Mouse (Mus musculus) cerebellum, postnatal 10 days (tissue): ENCODE results near the gene Arsg.
A peak's percentile ranks its signal among the peaks of the same experiment; 100 is the strongest.

ENCODE experiments used
- DNase-seq, 2 experiments: peaks; one replicate each; pipeline ENCODE4 v3.0.0; 2021; ENCODE audit warnings: mixed read lengths in 2 of 2

Gene Arsg

DNA sequence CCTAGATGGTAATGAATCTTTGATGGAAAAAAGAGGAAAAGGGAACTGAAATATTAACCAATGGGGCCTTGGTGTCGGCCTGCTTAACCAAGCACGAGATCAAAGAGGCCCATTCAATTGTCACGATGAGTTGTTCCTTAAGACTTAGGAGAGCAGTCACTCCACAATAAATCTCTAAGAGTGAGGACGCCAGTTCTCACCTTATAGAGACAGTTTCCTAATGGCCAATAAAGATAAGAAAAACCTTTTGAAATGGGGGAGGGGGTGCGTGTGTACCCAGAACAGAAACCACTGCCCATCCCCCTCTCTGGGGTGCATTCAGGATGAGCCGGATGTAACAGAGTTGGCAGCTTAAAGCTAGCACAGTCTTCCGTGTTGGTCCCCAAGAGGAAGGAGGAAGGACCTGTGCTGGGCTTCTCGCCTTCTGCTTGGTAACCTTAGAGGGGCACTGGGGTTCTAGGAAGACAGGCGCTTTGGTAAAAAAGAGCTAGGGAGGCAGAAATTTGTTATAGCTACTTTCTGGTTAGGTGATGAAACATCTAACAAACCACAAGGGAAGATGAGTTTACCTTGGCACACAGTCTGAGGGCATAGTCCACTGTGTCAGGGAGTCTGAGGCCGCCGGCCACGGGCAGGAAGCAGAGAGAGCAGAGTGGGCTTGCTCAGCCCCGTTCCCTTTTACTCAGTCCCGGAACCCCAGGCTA is 22.7 kb downstream of the Arsg start:
- DNase-seq, result no peak

DNA sequence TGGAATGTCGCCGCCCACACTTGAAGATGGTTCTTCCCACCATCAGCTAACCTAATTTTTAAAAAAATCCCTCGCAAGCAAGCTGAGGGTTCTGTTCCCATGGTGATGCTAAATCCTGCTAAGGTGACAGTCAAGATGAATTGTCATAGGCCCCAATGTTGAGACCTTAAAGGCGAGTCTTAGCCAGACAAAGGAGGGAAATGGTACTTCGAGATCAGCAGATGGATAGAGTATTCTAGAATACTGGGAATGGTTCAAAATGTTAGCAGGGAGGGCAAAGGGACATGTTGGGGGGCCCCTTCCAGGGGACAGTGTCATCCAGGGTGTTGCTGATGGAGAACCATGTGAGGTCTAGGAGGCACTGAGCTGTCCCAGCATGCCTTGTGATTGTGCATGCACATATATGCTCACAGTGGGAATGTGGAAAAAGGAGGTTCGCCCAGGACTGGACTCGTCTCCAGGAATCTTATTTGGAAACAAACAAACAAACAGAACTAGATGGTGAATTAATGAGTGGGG is 23.4 kb downstream of the Arsg start:
- no peak for DNase-seq

DNA sequence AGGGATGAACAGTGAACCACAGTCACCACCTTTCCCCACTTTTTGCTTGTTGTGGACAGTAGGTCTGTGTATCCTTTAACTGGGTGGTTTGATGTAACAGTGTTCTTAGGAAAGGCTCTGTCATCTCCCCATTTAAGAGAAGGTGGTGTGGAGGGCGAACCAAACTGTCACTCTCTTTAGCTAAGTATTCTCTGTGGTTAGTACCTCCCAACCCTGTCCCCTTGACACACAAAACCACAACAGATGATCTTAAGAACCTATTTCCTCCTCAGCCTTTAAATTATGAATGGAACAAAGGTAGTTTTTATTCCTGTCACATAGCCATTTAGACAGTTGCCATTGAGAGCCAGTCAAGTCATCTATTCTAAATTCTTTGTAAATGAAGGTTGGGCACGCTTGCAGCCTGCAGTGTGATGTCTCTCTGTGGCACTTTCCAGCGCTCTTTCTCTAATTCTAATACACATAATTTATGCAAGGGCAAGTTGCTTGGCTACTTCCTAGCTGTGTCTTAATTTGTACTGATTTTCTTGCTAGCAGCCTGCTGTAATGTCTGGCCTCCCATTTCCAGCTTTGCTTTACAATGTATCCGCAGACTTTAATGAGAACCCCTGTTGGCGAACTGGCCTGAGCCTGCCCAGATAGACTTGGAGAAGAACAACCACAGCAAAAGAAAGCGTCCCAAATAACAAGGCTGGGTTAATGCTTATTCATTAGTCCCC is 24.0 kb downstream of the Arsg start:
- DNase-seq, result no peak

DNA sequence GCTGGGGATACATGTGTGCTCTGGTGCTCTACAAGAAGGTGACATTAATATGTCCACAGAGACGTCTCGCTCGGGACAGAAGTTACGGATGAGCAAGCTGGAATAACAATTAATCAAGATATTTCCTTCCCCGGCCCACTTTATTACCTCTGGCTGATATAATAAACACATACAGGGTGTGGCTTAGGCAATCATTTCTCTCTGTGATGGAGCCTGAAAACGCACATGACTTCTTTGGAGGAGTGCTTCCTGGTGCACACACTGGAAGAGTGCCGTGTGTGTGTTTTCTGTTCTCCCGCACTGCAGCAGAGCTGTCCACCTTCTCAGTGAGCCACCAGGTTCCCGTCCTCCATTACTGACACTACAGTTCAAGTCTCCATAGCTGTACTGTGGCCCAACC is 24.8 kb downstream of the Arsg start:
- no peak for DNase-seq

DNA sequence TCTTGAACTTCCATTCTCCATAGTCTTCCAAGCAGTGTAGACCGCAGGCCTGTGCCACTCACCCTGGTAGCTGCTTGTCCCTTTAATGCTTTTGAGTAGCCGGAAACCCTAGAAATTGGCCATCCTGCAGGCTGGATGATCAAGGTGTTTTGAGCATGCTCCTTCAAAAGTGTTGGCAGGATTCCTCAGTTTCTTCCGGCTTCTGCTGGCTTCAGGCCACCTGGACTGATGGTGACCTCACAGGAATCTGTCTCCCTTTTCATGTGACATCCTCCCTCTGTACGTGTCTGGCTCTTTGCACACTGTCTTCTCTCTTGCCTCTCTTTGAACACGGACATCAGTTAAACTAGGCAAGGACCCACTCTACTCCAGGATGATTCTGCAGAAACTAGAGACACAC is 27.0 kb downstream of the Arsg start:
- peak; percentile 75 to 79 for DNase-seq

DNA sequence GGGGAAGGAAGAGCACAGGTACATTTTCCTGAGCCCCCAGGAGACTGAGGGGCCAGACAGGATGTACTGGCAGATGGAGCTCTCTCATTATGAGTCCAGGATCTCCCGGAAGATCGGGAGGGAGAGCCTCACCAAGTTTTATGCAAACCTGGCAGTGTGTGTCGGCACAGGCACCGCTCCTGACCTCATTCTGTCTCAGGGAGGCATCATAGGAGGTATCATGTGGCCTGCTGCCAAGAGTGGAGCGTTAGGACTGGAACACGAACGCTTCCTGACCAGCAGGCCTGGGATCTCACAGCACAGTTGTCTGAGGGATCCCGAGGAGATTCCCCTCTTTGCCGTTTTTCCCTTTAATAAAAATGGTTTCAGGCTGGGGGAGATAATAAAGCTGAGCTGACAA is 31.8 kb downstream of the Arsg start:
- peak; percentile 89 for DNase-seq

DNA sequence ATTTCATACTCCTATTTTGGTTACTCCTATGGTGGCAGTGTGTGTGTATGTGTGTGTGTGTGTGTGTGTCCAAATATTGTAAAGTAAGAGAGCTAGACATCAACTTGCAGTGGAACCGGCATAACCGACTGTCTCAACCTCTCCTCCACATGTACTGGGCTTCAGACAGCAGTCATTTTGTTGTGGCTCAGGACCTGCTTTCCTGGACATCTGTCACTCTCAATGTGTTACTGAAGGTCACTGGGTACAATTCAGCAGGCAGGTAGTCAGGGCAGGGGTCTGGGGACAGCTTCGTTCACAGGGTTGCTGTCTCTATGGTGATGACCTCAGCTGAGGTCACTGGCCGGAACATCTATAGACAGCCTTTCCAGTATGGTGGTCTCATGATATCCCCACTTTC is 32.6 kb downstream of the Arsg start:
- DNase-seq, result no peak

DNA sequence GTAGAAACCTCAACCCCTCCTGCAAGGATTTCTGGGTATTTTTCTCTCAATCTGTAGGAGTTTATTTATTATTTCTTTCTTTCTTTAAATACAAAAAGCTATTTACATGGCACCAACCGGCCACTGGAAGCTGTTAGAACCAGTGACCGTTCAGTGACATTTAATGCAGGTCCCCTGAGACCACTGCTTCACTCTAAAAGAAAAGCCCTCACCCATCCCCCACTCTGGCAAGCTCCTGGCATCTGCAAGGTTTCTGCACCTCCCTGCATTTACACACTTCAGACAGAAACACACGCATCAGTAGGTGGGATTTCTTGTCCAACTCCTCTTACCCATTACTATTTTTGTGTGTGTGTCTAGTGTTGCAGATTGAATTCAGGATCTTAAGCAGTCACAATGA is 33.9 kb downstream of the Arsg start:
- DNase-seq, result peak; percentile 43 to 53

DNA sequence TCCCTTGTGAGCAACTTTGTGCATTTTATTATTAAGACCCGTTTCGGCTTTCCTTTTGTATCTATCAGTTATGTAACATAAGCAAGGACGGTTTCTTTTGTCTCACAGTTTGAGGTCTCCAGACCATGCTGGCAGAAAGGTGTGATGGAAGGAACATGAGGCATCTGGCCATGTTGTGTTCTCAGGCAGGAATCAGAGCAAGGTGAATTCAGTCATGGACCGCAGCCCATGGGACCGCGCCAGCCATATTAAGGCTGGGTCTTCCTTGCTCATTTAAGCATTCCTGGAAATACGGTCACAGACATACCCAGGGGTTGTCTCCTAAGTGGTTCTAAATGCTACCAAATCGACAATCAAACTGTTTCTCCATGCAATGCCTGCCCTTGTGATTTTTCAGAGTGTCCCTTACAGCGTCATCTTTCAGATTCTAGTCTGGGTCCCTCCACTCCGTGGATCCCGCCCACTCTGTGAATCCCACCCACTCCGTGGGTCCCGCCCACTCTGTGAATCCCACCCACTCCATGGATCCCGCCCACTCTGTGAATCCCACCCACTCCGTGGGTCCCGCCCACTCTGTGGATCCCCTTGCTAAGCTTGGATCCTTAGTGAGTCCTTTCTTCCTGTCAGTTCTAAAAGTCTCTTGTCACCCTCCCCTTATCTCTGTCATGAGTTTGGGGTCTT is 40.0 kb downstream of the Arsg start:
- peak in 1 of 2 experiments; percentile 36 for DNase-seq

DNA sequence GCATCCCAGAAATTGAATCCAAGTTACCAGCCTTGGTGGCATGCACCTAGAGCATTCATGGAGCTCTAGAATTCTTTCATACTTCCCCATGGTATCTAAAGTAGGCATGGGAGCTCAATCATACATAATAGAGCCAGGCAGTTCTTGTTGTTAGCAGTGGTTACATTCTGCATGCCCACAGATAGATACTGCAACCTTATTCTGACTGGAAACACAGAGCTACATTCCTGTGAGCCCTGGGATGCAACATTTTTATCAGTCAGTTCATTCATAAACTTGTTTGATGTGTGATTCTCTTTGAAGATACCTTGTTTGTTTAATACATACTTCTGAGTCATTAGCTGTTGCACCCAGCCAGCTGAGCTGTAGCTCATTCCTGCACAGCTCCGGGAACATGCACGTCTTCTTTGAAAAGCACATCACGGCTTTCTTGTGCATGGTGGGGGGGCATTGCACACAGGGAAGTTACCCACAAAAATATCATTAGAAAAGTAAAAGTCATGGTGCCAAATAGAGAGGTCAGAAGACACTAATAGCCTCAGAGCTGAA is 41.0 kb downstream of the Arsg start:
- no peak for DNase-seq

DNA sequence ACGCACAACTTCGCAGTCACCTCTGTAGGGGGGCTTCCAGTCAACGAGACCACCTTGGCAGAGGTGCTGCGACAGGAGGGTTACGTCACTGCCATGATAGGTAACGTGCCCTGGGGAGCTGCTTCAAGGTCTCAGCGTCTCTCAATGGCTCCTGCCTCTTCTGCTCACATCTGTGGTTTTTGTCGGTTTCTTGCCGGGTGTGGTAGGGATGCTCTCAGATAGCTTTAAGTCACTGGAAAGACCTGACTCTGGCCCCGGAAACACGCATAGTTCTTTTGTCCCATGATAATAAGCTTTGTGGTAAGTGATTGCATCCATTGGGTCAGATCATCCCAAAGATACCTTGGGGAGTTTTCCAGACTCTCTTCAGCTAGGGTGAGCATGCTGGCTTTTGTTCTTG is 44.2 kb downstream of the Arsg start:
- no peak for DNase-seq

DNA sequence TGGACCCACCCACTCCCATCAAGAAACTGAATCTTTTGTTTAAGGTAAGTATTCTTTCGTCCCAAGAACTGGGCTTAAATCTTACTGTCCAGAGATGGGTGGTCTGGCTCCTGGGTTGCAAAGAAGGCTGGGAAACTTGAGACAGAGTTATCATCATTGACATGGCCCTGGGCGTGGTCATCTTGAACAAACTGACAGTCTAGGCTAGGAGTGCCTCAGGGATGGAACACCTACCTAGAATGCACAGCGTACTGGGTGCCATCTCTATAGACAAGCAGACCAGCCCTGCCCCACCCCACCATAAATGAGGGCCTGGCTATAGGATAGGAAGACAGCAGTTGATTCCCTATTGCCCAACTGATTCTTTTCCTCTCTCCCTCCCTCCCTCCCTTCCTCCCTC is 44.6 kb downstream of the Arsg start:
- no peak for DNase-seq

DNA sequence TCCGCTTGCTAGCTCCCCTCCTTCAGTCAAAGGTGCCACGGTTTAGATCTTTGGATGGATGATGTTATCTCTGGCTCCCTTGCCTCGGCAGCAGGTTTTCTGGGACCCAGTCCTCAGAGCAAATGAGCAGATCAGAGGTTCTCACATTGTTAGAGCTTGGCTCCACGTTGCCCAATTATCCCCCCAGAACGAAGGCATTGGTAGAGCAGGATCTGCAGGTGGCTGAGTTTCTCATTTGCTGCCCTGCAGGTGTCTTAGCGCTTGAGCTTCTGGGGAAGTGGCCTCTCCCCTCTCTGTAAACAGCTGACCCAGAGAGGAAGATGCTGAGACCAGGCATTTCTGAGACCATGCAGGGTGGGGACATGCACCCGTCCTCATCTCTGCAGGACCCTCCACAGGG is 47.8 kb downstream of the Arsg start:
- no peak for DNase-seq

DNA sequence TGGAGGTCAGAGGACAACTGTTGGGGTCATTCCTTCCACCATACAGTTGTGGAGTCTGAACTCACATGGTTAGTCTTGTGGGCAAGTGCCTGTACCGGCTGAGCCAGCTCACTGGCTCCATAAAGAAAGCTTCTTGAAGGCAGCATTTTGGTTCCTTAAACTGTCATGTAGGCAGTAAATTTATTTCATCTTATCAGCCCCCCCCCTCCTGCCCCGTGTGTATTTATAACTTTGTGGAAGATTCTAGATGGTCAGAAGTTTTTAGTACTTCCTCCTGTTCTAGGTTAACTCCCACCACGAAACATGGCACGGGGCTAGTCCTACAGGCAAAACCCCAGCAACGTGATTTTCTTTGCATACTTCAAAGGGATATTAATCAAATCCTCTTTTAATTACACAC is 51.7 kb downstream of the Arsg start:
- no peak for DNase-seq

DNA sequence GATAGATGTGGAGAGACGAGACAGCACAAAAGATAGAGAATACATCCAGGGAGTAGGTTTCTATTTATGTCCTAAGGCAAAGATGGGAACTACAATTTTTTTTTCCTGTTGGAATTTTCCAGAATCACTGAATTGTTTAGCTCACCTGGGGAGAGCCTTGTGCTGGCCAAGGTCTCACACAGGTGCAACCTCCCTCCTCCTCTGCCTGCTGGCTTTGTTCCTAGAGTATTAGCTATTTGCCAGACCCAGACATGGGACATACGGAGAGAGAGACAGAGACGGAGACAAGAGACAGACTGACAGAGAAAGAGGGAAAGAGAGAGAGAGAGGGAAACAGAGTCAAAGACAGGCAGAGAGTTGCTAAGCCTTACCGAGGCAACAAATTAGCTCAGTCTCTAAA is 52.4 kb downstream of the Arsg start:
- peak; percentile 45 to 55 for DNase-seq

DNA sequence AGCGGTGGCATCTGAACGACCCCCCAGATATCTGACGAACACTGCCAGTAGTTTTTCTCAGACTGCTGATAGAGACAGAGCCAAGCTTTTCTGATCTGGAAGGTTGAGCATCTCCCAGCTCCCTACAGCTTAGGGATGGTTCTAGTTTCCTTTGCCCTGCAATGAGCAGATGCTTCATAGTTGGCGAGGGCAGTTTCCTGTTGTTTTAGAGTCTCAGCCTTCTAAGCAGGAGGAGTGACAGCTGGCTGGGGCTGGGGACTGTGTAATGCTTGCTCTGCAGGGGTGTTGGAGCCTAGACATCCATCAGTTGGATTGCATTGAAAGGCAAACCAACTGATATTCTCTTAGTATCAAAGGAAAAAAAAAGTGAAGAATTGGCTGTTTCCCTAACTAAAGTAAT is 56.9 kb downstream of the Arsg start:
- peak; percentile 66 to 82 for DNase-seq

DNA sequence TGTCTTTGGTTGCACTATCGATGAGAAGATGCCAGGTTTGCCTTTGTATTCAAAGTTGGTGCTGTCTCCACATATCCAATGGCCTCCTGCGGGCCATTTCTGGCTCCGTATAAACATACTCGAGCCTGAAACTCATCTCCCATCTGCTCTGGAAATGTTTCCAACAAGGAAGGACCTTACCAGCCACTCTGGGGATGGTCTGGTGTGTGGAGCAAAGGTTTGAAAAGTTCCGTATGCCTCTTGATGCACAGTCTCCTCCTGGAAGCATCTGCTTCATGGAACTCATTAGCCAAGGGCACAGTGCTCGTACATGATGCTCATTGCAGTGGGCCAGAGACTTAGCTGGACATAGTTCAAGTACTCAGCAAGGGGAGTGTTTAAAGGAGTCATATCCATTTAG is 62.8 kb downstream of the Arsg start:
- peak; percentile 72 to 76 for DNase-seq

DNA sequence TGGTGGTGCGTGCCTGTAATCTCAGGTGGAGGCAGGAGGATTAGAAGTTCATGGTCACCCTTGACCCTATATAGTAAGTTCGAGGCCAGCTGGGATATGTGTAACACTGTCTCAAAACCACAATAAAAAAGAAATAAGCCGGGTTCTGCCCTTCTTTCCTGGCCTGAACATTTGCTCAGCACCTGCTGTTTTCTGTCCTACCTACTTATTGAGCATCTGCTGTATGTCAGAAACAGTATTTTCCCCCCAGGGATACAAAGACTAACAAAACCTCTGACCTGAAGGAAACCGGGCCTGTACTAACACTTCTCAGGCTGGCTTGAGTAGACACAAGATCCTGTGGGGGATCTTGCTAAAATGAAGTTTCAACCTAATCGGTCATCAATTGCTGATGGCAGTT is 63.8 kb downstream of the Arsg start:
- DNase-seq, result no peak

DNA sequence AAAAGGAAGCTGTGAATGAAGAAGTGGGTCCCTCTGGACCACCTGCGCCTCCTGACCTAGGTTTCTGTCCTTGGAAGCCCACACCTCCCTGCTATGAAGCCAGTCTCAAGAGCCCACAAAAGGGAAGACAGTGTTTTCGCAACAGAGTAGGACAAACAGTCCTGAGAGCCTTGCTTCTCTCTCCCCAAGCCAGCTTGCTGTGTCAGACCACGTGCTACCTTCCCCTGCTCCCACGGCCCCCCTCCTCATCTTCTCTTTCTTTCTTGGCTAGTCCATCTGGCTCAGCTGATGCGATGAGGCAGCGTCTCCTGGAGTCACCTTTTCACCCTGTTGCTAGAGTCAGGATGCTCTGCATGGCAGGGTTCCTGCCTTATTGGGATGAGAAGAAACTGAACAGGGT is 66.1 kb downstream of the Arsg start:
- peak; percentile 55 to 58 for DNase-seq

DNA sequence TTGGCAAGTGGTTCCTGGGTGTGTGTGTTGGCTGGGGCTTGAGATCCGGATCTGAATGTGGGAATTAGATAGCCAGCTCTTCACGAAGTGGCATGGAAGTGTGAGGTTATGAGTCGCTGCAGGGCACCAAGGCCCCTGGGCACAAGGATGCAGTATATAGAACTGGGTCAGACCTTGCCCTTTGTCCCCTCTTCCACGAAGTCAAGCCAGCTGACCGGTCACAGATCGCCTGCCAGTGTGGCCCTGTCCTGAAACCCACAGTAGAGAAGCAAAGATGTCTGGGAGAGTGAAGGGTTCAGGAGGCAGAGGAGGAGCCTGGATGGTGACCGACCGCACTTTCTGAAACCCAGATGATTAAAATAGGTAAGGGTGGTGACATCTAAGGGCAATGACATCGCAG is 70.3 kb downstream of the Arsg start:
- no peak for DNase-seq

DNA sequence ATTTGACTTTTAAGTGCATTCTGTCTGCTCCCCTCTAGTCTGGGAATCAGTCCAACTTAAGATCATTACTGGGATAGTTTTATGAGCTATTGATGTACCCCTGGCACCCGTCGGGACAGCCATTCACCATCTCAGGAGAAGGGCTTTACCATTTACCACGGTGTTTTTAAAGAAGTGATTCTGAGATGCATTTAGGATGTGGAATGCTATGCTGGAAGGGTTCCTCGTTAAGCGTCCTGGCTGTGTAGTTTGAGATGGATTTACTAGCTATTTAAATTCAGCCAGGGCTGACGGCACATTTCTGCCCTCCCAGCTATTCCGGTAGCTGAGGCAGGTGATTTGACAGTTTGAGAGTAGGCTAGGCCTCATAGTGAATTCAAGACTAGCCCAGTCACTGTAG is 71.3 kb downstream of the Arsg start:
- DNase-seq, result no peak

DNA sequence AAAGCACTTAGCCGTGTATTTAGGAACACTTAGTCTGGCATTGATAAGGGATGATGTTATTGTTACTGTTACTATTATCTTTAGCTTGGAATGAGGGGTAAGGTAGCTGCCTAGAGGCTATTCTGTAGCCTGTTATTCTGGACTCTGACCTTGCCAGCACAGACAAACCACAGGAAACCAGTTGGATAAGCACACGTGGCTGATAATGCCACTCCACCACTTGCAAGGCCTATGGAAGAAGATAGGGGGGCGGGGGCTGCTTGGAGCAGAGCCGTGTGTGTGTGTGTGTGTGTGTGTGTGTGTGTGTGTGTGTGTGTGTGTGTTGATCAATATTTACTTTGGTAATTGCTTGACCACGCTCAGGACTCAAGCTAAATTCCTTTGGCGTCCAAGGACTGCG is 72.1 kb downstream of the Arsg start:
- DNase-seq, result no peak

DNA sequence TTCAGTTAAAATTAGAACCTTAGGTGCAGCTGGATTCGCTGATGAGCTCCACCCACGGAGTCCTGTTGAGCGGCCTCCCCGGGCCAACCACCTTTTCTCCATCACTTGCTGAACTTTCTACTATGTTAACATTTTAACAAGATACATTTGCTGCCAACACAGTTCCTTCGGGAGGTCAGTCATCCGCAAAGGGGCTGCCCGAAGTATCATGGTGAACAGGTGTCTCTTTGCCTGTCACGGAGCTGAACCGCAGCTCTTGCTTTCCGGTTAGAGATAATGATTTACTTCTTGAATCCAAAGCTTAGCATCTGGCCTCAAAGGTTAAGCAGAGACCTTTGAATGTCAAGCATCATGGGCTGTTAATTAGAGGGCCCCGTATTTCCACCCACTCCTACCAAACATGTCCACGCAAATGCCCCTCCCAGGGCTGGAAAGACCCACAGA is 72.5 kb downstream of the Arsg start:
- DNase-seq, result no peak
